Mouse (Mus musculus): ENCODE results near the gene Ensa. TPM values are rescaled to one million over a fixed set of nuclear protein-coding genes. Genes with fewer than 3 reads are reported as not detected.
"Not testable (repeated sequence)": the region's sequence is repeated elsewhere in the genome, so short reads cannot be mapped to it uniquely, and the experiment has no call there.

Gene Ensa
- 65.3 and 69.2 TPM in 2 replicates for polyA plus RNA-seq (2015; fragmentation: Nextera tagmentation; extraction: Ambion mirVana)

GRCm38 (mm10) chr3:95624628-95625503 is at the start of gene Ensa:
Gene Ensa (plus strand): TSS chr3:95624993.
- peaks cover 8% of the 10 kb centered on the region for H3K4me1 ChIP-seq
- WGBS, result under 1% methylated on average over 44 of the region's 44 CpGs
- ATAC-seq (ENCODE audit: borderline replicate concordance, extremely low read depth, low FRiP score, low TSS enrichment), result peak; percentile 99

GRCm38 (mm10) chr3:95587754-95588603 is 36.8 kb upstream of the Ensa start:
- 0 out of 2 replicates have a peak overlapping the region, but pooled peaks have one; percentile 8 for H3K9ac ChIP-seq
- H3K27me3 ChIP-seq, result no peaks in the 10 kb centered on the region
- no peaks in the 10 kb centered on the region for H3K9me3 ChIP-seq
- H3K4me3 ChIP-seq, result peak overlapping the region; percentile 80
- peaks cover 6% of the 10 kb centered on the region for H3K4me1 ChIP-seq
- no peak for ATAC-seq (ENCODE audit: borderline replicate concordance, extremely low read depth, low FRiP score, low TSS enrichment)
- peaks cover 8% of the 10 kb centered on the region for H3K36me3 ChIP-seq
- H3K4me2 ChIP-seq, result peak overlapping the region; percentile 62
- 43% methylated on average over 8 of the region's 8 CpGs for WGBS
- H3K27ac ChIP-seq, result peak overlapping the region; percentile 84; the same call in 1 of the 2 replicates

More at GRCm38 (mm10) chr3:95624628-95625503, at the start of gene Ensa:
- H3K36me3 ChIP-seq, result peaks cover 40% of the 10 kb centered on the region
- peak within 1 kb of the TSS; percentile 70 for H3K4me2 ChIP-seq
- peak within 1 kb of the TSS; percentile 52 for H3K9ac ChIP-seq
- H3K27ac ChIP-seq, result peak within 1 kb of the TSS; percentile 93
- H3K27me3 ChIP-seq, result no peaks in the 10 kb centered on the region
- no peaks in the 10 kb centered on the region for H3K9me3 ChIP-seq
- peak within 1 kb of the TSS; percentile 62 for H3K4me3 ChIP-seq

GRCm38 (mm10) chr3:95588604-95589086 is 36.1 kb upstream of the Ensa start, which contains the start of gene Golph3l:
Gene Golph3l (plus strand): TSS chr3:95588934.
- peak; percentile 100 for ATAC-seq (ENCODE audit: borderline replicate concordance, extremely low read depth, low FRiP score, low TSS enrichment)
- H3K36me3 ChIP-seq, result peaks cover 11% of the 10 kb centered on the region
- peak within 1 kb of the TSS; percentile 84 for H3K27ac ChIP-seq
- 0% methylated on average over 12 of the region's 12 CpGs for WGBS
- H3K9ac ChIP-seq, result peak within 1 kb of the TSS; percentile 60
- peak within 1 kb of the TSS; percentile 80 for H3K4me3 ChIP-seq
- H3K4me1 ChIP-seq, result peaks cover 6% of the 10 kb centered on the region
- H3K27me3 ChIP-seq, result no peaks in the 10 kb centered on the region
- peak within 1 kb of the TSS; percentile 62 for H3K4me2 ChIP-seq
- H3K9me3 ChIP-seq, result no peaks in the 10 kb centered on the region

GRCm38 (mm10) chr3:95598734-95599133 is 26.1 kb upstream of the Ensa start:
- no peaks in the 10 kb centered on the region for H3K9me3 ChIP-seq
- H3K4me1 ChIP-seq, result no peaks in the 10 kb centered on the region
- H3K36me3 ChIP-seq, result peaks cover 18% of the 10 kb centered on the region
- ATAC-seq (ENCODE audit: borderline replicate concordance, extremely low read depth, low FRiP score, low TSS enrichment), result no peak
- H3K27ac ChIP-seq, result no peak overlapping the region
- no peak overlapping the region for H3K9ac ChIP-seq
- H3K27me3 ChIP-seq, result no peaks in the 10 kb centered on the region
- no peak overlapping the region for H3K4me2 ChIP-seq
- no peak overlapping the region for H3K4me3 ChIP-seq

GRCm38 (mm10) chr3:95601287-95601686 is 23.5 kb upstream of the Ensa start:
- no peak overlapping the region for H3K27ac ChIP-seq
- H3K36me3 ChIP-seq, result peaks cover 2% of the 10 kb centered on the region; the same call in 1 of the 2 replicates
- H3K9me3 ChIP-seq, result no peaks in the 10 kb centered on the region
- H3K4me1 ChIP-seq, result 0 out of 2 replicates have a peak, but pooled peaks cover 4% of the 10 kb centered on the region
- ATAC-seq (ENCODE audit: borderline replicate concordance, extremely low read depth, low FRiP score, low TSS enrichment), result no peak
- WGBS, result 73% methylated on average over 3 of the region's 3 CpGs
- no peaks in the 10 kb centered on the region for H3K27me3 ChIP-seq
- no peak overlapping the region for H3K4me3 ChIP-seq
- H3K9ac ChIP-seq, result no peak overlapping the region
- H3K4me2 ChIP-seq, result no peak overlapping the region

DNA sequence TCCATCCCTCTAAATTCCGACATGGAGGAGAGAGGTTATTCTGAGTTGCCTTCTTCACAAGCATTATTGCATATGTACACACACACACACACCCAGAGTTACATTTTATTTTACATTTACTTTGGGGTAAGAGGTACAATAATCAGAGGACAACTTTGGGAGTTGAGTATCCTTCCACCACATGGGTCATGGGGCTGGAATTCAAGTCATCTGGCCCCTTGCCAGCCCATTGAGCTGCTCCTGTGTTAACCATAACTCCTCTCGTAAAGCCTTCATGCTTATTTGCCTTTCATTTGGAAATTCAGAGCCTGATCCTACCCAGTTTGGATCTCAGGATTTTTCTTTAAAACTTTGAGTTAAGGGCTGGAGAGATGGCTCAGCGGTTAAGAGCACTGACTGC is 18.7 kb upstream of the Ensa start:
- Histone ChIP-seq H3K4me3 (no peak overlapping the region), H3K36me3 (peaks cover 28% of the 10 kb centered on the region), H3K4me1 (0 out of 2 replicates have a peak, but pooled peaks cover 4% of the 10 kb centered on the region), H3K4me2 (no peak overlapping the region), H3K27me3 (no peaks in the 10 kb centered on the region), H3K9me3 (no peaks in the 10 kb centered on the region), H3K27ac (0 out of 2 replicates have a peak overlapping the region, but pooled peaks have one; percentile 3), H3K9ac (no peak overlapping the region)
- ATAC-seq (ENCODE audit: borderline replicate concordance, extremely low read depth, low FRiP score, low TSS enrichment), result no peak
- 65% methylated on average over 3 of the region's 3 CpGs for WGBS

DNA sequence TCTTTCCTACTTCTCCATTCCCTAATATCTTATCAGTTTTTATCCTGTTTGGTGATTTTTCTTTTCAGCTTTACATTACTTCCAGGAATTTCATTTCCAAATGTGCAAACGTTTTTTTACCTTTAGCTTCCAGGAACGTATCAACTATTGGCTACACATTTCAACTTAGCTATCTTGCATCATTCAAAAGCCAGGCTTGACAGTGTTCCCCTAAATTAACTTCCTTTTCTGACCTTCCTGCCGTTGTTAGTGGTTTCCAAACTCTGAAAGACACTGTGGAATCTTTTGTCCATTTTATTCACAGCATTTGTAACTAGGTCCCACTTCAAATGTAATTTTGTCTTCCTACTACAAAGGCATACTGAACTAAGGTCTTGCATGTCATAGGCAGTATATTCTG is 15.6 kb upstream of the Ensa start:
- Histone ChIP-seq H3K4me2 (no peak overlapping the region), H3K9me3 (no peaks in the 10 kb centered on the region), H3K4me1 (0 out of 2 replicates have a peak, but pooled peaks cover 4% of the 10 kb centered on the region), H3K27me3 (no peaks in the 10 kb centered on the region), H3K4me3 (no peak overlapping the region), H3K36me3 (peaks cover 28% of the 10 kb centered on the region), H3K27ac (no peak overlapping the region), H3K9ac (no peak overlapping the region)
- 66% methylated on average over 3 of the region's 3 CpGs for WGBS
- no peak for ATAC-seq (ENCODE audit: borderline replicate concordance, extremely low read depth, low FRiP score, low TSS enrichment)

DNA sequence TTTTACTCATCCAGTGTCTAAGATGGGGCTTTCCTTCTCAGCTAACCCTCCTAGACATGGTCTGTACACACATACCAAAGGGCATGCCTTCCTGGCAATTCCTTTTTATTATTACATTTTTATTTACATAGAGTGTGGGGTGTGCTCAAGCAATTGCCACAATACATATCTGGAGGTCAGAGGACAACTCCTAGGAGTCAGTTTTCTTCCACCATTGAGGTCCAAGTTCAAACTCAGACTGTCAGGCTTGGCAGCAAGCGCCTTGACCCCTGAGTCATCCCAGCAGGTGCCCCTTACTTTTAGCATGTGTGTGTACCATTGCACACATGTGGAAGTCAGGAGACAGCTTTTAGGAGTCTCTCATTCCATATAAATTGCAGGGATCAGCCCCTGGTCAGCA is 10.8 kb upstream of the Ensa start:
- H3K36me3 ChIP-seq, result peaks cover 37% of the 10 kb centered on the region
- no peak overlapping the region for H3K4me2 ChIP-seq
- H3K27me3 ChIP-seq, result no peaks in the 10 kb centered on the region
- H3K9me3 ChIP-seq, result no peaks in the 10 kb centered on the region
- 97% methylated on average over 1 of the region's 1 CpGs for WGBS
- H3K9ac ChIP-seq, result no peak overlapping the region
- H3K4me1 ChIP-seq, result no peaks in the 10 kb centered on the region
- no peak overlapping the region for H3K27ac ChIP-seq
- ATAC-seq (ENCODE audit: borderline replicate concordance, extremely low read depth, low FRiP score, low TSS enrichment), result no peak
- H3K4me3 ChIP-seq, result no peak overlapping the region

- Histone ChIP-seq H3K27me3 (no peaks in the 10 kb centered on the region), H3K4me1 (no peaks in the 10 kb centered on the region), H3K9me3 (no peaks in the 10 kb centered on the region), H3K4me3 (no peak overlapping the region), H3K27ac (no peak overlapping the region), H3K4me2 (no peak overlapping the region), H3K9ac (no peak overlapping the region), H3K36me3 (peaks cover 37% of the 10 kb centered on the region)
- no peak for ATAC-seq (ENCODE audit: borderline replicate concordance, extremely low read depth, low FRiP score, low TSS enrichment)
- WGBS, result 59% methylated on average over 1 of the region's 1 CpGs
These were observed 6.3 kb upstream of the Ensa start for GRCm38 (mm10) chr3:95618511-95618910.

- H3K4me3 ChIP-seq, result no peak overlapping the region
- ATAC-seq (ENCODE audit: borderline replicate concordance, extremely low read depth, low FRiP score, low TSS enrichment), result no peak
- peaks cover 30% of the 10 kb centered on the region for H3K36me3 ChIP-seq
- WGBS, result 73% methylated on average over 1 of the region's 1 CpGs
- H3K4me1 ChIP-seq, result peaks cover 7% of the 10 kb centered on the region
- H3K9me3 ChIP-seq, result no peaks in the 10 kb centered on the region
- H3K4me2 ChIP-seq, result no peak overlapping the region
- H3K27me3 ChIP-seq, result no peaks in the 10 kb centered on the region
- no peak overlapping the region for H3K27ac ChIP-seq
- no peak overlapping the region for H3K9ac ChIP-seq
These were observed 3.6 kb upstream of the Ensa start for GRCm38 (mm10) chr3:95621241-95621640.

DNA sequence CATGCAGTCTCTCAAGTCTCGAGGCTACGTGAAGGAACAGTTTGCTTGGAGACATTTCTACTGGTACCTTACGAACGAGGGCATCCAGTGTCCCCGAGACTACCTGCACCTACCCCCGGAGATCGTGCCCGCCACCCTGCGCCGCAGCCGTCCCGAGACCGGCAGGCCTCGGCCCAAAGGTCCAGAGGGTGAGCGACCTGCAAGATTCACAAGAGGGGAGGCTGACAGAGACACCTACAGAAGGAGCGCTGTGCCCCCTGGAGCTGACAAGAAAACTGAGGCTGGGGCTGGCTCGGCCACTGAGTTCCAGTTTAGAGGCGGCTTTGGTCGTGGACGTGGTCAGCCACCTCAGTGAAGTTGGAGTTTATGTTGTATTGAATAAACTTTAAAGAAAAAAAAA is 2.4 kb upstream of the Ensa start:
- not testable (repeated sequence) for H3K9me3 ChIP-seq; H3K4me2 ChIP-seq; ATAC-seq (ENCODE audit: borderline replicate concordance, extremely low read depth, low FRiP score, low TSS enrichment); H3K4me1 ChIP-seq; H3K9ac ChIP-seq; H3K27ac ChIP-seq; H3K4me3 ChIP-seq; H3K27me3 ChIP-seq
- H3K36me3 ChIP-seq, result peaks cover 34% of the 10 kb centered on the region
- WGBS, result 91% methylated on average over 20 of the region's 20 CpGs
